Mouse (Mus musculus) kidney, postnatal 25 days (tissue): Measurements from ENCODE around the gene Gm8978.
"Not testable (repeated sequence)": the region's sequence is repeated elsewhere in the genome, so short reads cannot be mapped to it uniquely, and the experiment has no call there.

Source experiments
- DNase-seq, 2 experiments: peaks; one replicate each; pipeline ENCODE4 v3.0.0; 2021; ENCODE audit warnings: mixed read lengths in 2 of 2

The Gm8978 gene

GRCm38 (mm10) chr19:33625152-33625551, at the start of gene Gm8978:
TSS of gene Gm8978 (minus strand) at chr19:33625252.
- DNase-seq: not testable (repeated sequence)

DNA sequence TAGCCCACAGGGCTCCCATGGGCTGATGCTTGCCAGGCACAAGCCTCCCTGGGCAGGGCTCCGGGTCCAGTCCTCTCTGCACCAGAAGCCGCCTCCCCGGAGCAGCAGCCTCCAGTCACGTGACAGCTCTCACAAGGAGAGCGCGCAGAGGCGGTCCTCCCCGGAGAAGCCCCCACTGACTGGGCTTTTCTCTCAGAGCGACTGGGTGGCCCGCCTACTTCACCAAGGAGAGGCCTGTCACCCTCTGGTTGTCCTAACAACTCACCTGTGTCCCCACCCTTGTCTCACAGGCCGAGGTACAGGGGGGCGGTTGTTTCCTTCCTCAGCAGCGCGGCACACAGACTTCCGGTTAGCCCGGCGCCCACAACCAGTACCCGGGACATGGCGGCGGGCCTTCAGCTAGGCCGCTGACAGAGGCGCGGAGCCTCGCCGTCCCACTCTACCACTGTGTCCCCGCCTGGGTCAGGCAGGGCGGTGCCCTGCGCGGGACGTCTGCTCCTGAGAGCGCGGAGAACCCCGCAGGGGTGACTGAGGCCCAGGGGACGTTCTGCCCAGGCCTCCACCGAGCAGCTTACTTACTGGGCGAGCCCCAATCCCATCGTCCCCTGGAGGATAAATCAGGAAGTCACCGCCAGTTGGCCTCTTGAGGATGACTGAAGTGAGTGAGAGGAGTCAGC, 35.3 kb downstream of the Gm8978 start:
- DNase-seq: peak; percentile 38 to 73

DNA sequence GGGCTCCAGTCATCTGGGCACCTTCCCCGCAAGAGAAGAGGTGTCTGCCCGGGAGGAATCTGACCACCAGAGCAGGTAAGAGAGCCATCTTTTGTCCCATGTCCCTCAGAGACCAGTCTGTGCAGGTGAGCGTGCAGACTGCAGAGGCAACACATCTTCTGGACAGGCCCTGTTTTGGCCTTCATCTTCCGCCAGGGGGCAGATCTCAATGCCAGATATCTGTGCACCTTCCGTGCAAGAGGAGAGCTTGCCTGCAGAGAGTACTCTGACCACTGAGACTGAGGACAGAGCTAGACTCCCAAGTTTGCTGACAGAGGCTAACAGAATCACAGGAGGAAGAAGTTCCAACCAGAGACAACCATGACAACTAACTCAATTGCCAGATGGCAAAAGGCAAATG, 56.5 kb downstream of the Gm8978 start:
- DNase-seq: not testable (repeated sequence)
